Mouse (Mus musculus) neural tube, embryonic 12.5 days (tissue): ENCODE results near the gene Cfap43. TPM values are rescaled to one million over a fixed set of nuclear protein-coding genes. Genes with fewer than 3 reads are reported as not detected.
"Not testable (repeated sequence)": the region's sequence is repeated elsewhere in the genome, so short reads cannot be mapped to it uniquely, and the experiment has no call there.

Experiments
- ATAC-seq: fragments of 200-750 bp; cut with Nextera tagmentation; 2 replicates; pipeline ENCODE4 v1.8.0; 2017; ENCODE audit warnings: low read depth, mild to moderate bottlenecking, moderate TSS enrichment, moderate library complexity; ENCODE audit not compliant: low FRiP score
- H3K27ac ChIP-seq: fragments of 300-500 bp; sonication (generic); 2 replicates; pipeline ENCODE4 v1.5.1; 2016
- H3K27me3 ChIP-seq: fragments of 300-500 bp; sonication (generic); replicated peaks from 2 replicates; pipeline ENCODE4 v1.6.1; 2016; ENCODE audit warnings: mild to moderate bottlenecking
- H3K36me3 ChIP-seq: fragments of 300-500 bp; sonication (generic); 2 replicates; pipeline ENCODE4 v1.6.1; 2016; ENCODE audit warnings: mild to moderate bottlenecking
- H3K4me1 ChIP-seq: fragments of 300-500 bp; sonication (generic); 2 replicates; pipeline ENCODE4 v1.6.1; 2016
- H3K4me2 ChIP-seq: fragments of 300-500 bp; sonication (generic); replicated peaks from 2 replicates; pipeline ENCODE4 v1.6.1; 2016; ENCODE audit warnings: mild to moderate bottlenecking
- H3K4me3 ChIP-seq: fragments of 300-500 bp; sonication (generic); 2 replicates; pipeline ENCODE4 v1.5.1; 2016
- H3K9ac ChIP-seq: fragments of 300-500 bp; sonication (generic); 2 replicates; pipeline ENCODE4 v1.6.1; 2016; ENCODE audit warnings: mild to moderate bottlenecking
- H3K9me3 ChIP-seq: fragments of 300-500 bp; sonication (generic); 2 replicates; pipeline ENCODE4 v1.6.1; 2016; ENCODE audit warnings: mild to moderate bottlenecking
- WGBS: fragments of 180-500 bp; shearing (Covaris S2); methylation state at CpG from one replicate; pipeline ENCODE4 v1.1.7; 2016; 5-methylcytosine and 5-hydroxymethylcytosine counted together
- polyA plus RNA-seq: library from polyadenylated mRNA; unstranded; fragments of >200 nt; fragmentation: Nextera tagmentation; extraction: Ambion mirVana; gene quantifications from 2 replicates; pipeline ENCODE4 v1.2.1, GENCODE M21; 2016

Cfap43 gene
- polyA plus RNA-seq, 1 experiment from 2014 or later: 0.18 TPM

DNA sequence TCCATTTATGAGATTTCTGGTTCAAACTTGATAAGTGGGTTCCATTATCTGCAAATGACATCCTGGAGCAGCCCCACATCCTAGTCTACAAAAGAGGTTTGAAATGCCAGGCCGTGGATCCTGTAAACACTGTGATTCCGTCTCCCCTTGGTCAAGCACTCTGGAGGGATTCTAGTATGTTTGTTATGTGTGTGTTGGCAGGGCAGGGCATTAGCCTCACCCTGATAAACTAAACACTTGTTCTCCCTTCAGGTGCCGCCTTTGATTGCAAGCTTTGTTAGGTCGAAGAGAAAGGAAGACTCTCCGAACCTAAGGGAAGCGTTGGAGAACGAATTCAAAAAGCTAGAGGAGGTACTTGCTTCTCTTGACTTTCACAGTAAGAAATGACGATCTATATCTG lies 59.9 kb downstream of the Cfap43 start:
- ATAC-seq: no peak
- no peaks in the 10 kb centered on the region for H3K9me3 ChIP-seq
- WGBS: 91% methylated on average over 8 of the region's 8 CpGs

DNA sequence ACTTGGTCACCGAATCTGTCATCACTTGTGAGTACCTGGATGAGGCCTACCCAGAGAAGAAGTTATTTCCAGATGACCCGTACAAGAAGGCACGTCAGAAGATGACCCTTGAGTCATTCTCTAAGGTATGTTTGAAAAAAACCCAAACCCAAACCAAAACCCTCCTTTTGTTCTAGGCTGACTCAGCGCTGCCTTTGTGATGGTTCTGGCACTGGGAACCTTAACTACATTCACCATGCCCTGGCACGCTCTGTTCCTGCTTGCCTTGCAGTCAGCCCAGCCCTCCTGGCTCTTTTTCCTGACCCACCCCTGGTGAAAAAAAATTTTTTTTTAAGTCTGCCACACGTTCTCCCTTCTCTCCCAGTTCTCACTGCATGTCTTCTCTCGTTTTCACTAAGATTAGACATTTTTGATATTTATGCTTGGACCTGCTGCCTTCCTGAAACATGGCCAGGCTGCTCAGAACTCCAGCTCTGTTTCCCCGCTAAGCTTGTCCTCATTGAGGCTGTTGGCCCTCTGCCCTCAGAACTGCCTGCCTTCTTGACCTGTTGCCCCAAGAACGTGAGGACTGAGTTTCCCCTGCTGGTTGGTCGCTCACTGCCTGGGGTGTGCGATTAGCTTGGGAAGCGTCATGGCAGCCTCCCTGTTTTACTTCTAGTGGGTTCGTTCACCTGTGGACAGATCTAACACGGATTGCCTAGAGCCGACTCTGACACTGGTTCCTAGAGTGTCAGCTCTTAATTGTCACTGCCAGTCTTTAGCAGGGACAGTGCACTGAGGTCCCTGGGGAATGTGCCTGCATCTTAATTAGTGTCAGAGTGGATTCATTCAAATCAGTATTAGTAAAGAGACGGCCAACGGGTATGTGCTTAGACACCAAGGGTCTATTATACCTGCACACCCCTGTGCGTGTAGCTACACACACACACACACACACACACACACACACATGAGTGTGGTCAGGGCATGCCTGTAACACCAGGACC lies 60.8 kb downstream of the Cfap43 start:
- H3K4me2 ChIP-seq: no peak overlapping the region
- peaks cover 15% of the 10 kb centered on the region; the same call in 1 of the 2 replicates for H3K36me3 ChIP-seq
- no peaks in the 10 kb centered on the region for H3K27me3 ChIP-seq
- no peaks in the 10 kb centered on the region for H3K9me3 ChIP-seq
- ATAC-seq: no peak
- no peak overlapping the region for H3K27ac ChIP-seq
- no peak overlapping the region for H3K4me3 ChIP-seq
- H3K9ac ChIP-seq: no peak overlapping the region
- no peaks in the 10 kb centered on the region for H3K4me1 ChIP-seq
- WGBS: 85% methylated on average over 18 of the region's 18 CpGs

More for the DNA sequence above, 59.9 kb downstream of the Cfap43 start:
- no peak overlapping the region for H3K9ac ChIP-seq
- H3K4me1 ChIP-seq: no peaks in the 10 kb centered on the region
- H3K27me3 ChIP-seq: no peaks in the 10 kb centered on the region
- no peak overlapping the region for H3K27ac ChIP-seq
- H3K4me2 ChIP-seq: no peak overlapping the region
- no peak overlapping the region for H3K4me3 ChIP-seq
- H3K36me3 ChIP-seq: peaks cover 15% of the 10 kb centered on the region; the same call in 1 of the 2 replicates

DNA sequence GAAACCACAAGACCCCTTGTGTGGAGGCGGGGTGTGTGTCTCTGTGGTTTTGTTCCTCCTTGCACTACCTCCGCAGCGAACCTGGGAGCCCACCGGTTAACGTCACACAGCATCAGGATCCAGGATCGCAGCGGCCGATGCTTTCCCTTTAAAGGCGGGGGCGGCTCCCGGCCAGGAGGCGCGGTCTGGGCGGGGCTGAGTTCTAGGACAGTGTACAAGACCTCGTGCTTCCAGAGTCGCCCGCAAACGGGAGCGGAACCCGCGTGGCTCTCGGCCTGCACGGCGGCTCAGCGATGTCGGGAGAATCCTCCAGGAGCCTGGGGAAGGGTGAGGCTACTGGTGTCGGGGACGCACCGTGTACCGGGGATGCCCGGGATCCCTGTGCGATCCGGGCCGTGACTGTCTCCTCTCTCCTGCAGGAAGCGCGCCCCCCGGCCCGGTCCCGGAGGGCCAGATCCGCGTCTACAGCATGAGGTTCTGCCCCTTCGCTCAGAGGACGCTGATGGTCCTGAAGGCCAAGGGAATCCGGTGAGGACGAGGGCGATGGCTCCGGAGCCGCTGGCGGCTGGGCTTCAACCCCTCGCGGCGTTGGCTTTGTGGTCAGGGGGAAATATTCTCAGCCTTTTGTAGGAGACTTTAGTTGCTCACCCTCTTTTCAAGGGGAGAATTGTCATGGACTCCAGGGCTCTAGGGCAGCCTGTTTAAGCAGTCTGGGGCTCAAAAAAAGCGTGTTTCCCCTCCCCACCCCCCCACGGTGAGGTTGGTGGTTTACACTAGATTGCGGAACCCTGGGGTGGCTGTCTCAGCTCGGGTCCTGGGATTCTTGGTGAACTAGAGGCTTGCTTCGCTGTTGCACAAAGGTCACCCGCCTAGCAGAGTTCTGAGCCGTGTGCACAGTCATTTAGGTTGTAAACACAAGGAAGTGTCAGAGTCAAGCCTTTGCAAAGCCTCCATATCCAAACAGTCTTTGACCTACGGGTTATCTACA lies 64.0 kb downstream of the Cfap43 start, which contains the start of gene Gsto1:
Gsto1 (plus strand) TSS at position 175 of the 988 bp plus-strand sequence.
- no peak within 1 kb of the TSS for H3K27ac ChIP-seq
- peak; percentile 97 for ATAC-seq

DNA sequence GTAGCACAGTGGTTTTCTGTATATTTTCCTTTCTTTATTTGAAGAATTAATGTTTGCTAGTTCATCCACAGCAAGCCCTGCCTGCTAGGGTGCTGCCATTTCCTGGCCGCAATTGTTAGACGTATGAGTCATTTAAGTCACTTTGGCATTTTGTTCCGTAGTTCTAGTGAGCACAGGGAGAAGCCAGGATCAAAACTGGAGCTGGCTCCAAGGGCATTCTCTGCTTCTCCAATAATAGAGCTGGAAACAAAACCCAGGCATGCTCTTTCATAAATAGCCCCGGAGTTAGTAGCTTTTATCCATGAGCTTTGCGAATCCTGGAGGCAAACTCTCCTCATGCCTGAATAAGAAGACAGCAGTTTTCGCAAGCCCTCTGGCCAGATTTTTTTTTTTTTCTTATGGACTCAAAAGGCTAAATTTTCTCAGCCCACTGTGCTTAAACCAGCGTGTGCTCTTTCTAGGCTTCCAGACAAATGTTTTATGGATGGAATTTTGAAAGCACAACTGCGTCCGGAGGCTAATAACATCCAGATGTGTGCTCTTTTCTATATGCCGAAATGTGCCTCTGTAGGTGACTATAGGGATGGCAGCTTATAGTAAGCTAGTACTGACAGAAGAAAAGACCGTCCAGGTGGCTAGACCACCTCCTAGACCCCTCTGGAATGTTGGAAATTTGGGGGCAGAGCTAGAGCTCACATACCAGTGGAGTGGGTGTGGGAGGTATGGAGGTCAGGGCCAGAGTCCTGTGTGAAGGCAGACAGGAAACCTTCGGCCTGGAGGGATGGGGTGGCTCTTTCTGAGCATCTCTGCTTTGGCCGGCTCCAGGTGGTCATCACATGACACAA lies 64.9 kb downstream of the Cfap43 start:
- H3K4me1 ChIP-seq: no peaks in the 10 kb centered on the region
- ATAC-seq: peak; percentile 73
- 0 out of 2 replicates have a peak, but pooled peaks cover under 1% of the 10 kb centered on the region for H3K36me3 ChIP-seq
- whole genome bisulfite sequencing: 26% methylated on average over 13 of the region's 13 CpGs
- H3K27me3 ChIP-seq: no peaks in the 10 kb centered on the region
- peak overlapping the region; percentile 61 for H3K4me3 ChIP-seq
- H3K27ac ChIP-seq: no peak overlapping the region
- H3K9me3 ChIP-seq: no peaks in the 10 kb centered on the region
- H3K9ac ChIP-seq: peak overlapping the region; percentile 81; the same call in 1 of the 2 replicates
- peak overlapping the region; percentile 98 for H3K4me2 ChIP-seq

More for the DNA sequence above, 64.0 kb downstream of the Cfap43 start, which contains the start of gene Gsto1:
- peak within 1 kb of the TSS; percentile 61 for H3K4me3 ChIP-seq
- no peaks in the 10 kb centered on the region for H3K4me1 ChIP-seq
- H3K9ac ChIP-seq: peak within 1 kb of the TSS; percentile 81
- no peaks in the 10 kb centered on the region for H3K9me3 ChIP-seq
- peak within 1 kb of the TSS; percentile 98 for H3K4me2 ChIP-seq
- no peaks in the 10 kb centered on the region for H3K27me3 ChIP-seq
- WGBS: under 1% methylated on average over 60 of the region's 60 CpGs
- H3K36me3 ChIP-seq: peaks cover 9% of the 10 kb centered on the region; the same call in 1 of the 2 replicates

DNA sequence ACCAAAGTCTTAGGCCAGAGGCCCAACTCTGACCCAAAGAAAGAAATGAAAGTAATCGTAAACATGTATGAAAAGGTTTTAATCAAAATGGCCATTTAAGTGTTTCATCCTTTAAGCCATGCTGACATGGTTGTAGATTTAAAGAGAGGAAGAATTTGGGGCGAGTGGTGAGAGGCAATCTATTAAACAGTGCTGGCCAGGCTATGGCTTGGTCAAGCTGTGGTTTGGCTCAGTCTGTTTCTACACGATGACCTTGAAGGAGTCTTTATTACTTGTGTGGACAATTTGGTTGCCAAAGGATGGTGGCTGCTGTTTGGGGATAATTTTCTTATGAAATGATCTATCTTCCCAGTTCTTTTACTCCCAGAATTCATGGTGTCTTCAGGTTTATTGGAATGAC lies 66.0 kb downstream of the Cfap43 start:
- Histone ChIP-seq H3K27me3 (no peaks in the 10 kb centered on the region), H3K9ac (no peak overlapping the region), H3K27ac (no peak overlapping the region), H3K36me3 (no peaks in the 10 kb centered on the region), H3K4me2 (no peak overlapping the region), H3K4me3 (no peak overlapping the region), H3K9me3 (no peaks in the 10 kb centered on the region), H3K4me1 (no peaks in the 10 kb centered on the region)
- no peak for ATAC-seq
- WGBS: 86% methylated on average over 3 of the region's 3 CpGs

GRCm38 (mm10) chr19:47852131-47852530 lies 67.0 kb downstream of the Cfap43 start:
- not testable (repeated sequence) for H3K27me3 ChIP-seq, H3K36me3 ChIP-seq, H3K4me3 ChIP-seq, H3K9ac ChIP-seq, ATAC-seq, H3K4me2 ChIP-seq, H3K9me3 ChIP-seq, H3K27ac ChIP-seq, H3K4me1 ChIP-seq
- WGBS: 85% methylated on average over 3 of the region's 3 CpGs

GRCm38 (mm10) chr19:47849735-47850134 lies 69.4 kb downstream of the Cfap43 start:
- no peak overlapping the region for H3K4me2 ChIP-seq
- ATAC-seq: no peak
- 81% methylated on average over 3 of the region's 3 CpGs for WGBS
- no peak overlapping the region for H3K27ac ChIP-seq
- no peaks in the 10 kb centered on the region for H3K27me3 ChIP-seq
- H3K36me3 ChIP-seq: no peaks in the 10 kb centered on the region
- H3K4me1 ChIP-seq: no peaks in the 10 kb centered on the region
- no peak overlapping the region for H3K9ac ChIP-seq
- H3K9me3 ChIP-seq: no peaks in the 10 kb centered on the region
- H3K4me3 ChIP-seq: no peak overlapping the region

GRCm38 (mm10) chr19:47841234-47841633 lies 77.9 kb downstream of the Cfap43 start:
- H3K27me3 ChIP-seq, H3K4me3 ChIP-seq, H3K9ac ChIP-seq, H3K36me3 ChIP-seq, ATAC-seq, H3K4me2 ChIP-seq, H3K9me3 ChIP-seq, H3K27ac ChIP-seq, H3K4me1 ChIP-seq: not testable (repeated sequence)
- WGBS: 85% methylated on average over 15 of the region's 15 CpGs

DNA sequence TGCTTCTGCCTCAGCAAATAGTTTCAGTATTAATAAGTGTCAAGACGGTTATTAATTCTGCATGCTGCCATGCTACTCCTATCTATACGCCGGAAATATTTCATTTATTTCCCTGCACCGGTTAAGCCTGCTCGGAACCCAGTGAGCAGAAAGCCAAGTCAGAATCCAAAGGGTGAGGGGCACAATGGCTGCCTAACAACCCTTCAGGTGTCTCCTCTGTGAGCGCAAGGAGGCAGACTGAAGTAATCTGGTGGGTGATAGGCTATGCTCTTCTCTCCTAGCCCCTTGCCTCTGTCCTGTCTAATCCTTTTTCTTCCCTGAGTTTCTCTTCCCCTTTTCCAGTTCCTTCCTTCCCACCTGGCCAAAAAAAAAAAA lies 81.6 kb downstream of the Cfap43 start:
- H3K27ac ChIP-seq: no peak overlapping the region
- WGBS: under 1% methylated on average over 6 of the region's 6 CpGs

GRCm38 (mm10) chr19:47836701-47837526 lies 82.2 kb downstream of the Cfap43 start:
- no peaks in the 10 kb centered on the region for H3K36me3 ChIP-seq
- no peaks in the 10 kb centered on the region for H3K9me3 ChIP-seq
- peak; percentile 96 for ATAC-seq
- peak overlapping the region; percentile 51 for H3K4me3 ChIP-seq
- H3K27me3 ChIP-seq: peaks cover 5% of the 10 kb centered on the region; the same call in 1 of the 2 replicates
- H3K4me2 ChIP-seq: peak overlapping the region; percentile 86
- no peaks in the 10 kb centered on the region for H3K4me1 ChIP-seq
- H3K9ac ChIP-seq: peak overlapping the region; percentile 48
- no peak overlapping the region for H3K27ac ChIP-seq
- WGBS: 3% methylated on average over 49 of the region's 49 CpGs

More for the DNA sequence above, 81.6 kb downstream of the Cfap43 start:
- H3K36me3 ChIP-seq: no peaks in the 10 kb centered on the region
- peak overlapping the region; percentile 86 for H3K4me2 ChIP-seq
- no peaks in the 10 kb centered on the region for H3K9me3 ChIP-seq
- H3K9ac ChIP-seq: peak overlapping the region; percentile 48
- H3K27me3 ChIP-seq: peaks cover 5% of the 10 kb centered on the region; the same call in 1 of the 2 replicates
- ATAC-seq: peak; percentile 74
- no peaks in the 10 kb centered on the region for H3K4me1 ChIP-seq
- peak overlapping the region; percentile 51 for H3K4me3 ChIP-seq
